Mouse (Mus musculus): ENCODE results near the gene Cyp1b1. TPM values are rescaled to one million over a fixed set of nuclear protein-coding genes. Genes with fewer than 3 reads are reported as not detected.

Cyp1b1 gene
- polyA plus RNA-seq (2015; fragmentation: Nextera tagmentation; extraction: Ambion mirVana): 6.8 and 9.1 TPM in 2 replicates

- 0 out of 2 replicates have a peak, but pooled peaks cover 4% of the 10 kb centered on the region for H3K9me3 ChIP-seq
- H3K9ac ChIP-seq: peak within 1 kb of the TSS; percentile 64
- 0 out of 2 replicates have a peak within 1 kb of the TSS, but pooled peaks have one; percentile 1 for H3K27ac ChIP-seq (replicated peaks)
- no peaks in the 10 kb centered on the region for H3K36me3 ChIP-seq
- peaks cover 79% of the 10 kb centered on the region for H3K27me3 ChIP-seq
- H3K4me2 ChIP-seq: peak within 1 kb of the TSS; percentile 85
- H3K4me3 ChIP-seq: peak within 1 kb of the TSS; percentile 46
- WGBS: 0% methylated on average over 31 of the region's 31 CpGs
- peaks cover 37% of the 10 kb centered on the region for H3K4me1 ChIP-seq (replicated peaks)
- ATAC-seq (ENCODE audit: low read depth): peak; percentile 49
These were observed at the start of gene Cyp1b1 for GRCm38 (mm10) chr17:79714931-79715637. Gene Cyp1b1 (minus strand): TSS chr17:79715061.

DNA sequence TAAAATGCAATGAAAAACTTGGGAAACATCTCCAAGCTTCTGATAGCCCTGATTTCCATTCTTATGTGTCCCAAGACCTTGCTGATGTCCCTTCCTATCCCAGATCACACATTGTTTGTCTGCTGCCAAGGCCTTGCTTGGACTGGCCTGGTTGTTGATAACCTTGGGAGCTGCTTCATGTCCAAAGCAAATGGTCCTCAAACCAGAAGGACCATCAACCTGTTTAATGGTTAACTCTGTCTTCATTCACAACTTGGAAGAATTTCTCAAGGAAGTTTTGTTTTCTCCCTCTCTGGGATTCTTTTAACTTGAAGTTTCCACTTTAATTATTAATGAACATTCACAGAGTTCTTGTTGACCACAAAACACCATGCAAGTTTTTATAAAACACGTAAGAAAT is 47.0 kb upstream of the Cyp1b1 start:
- Histone ChIP-seq H3K4me2 (no peak overlapping the region), H3K4me3 (no peak overlapping the region), H3K36me3 (no peaks in the 10 kb centered on the region), H3K9ac (no peak overlapping the region), H3K27ac (replicated peaks) (no peak overlapping the region), H3K4me1 (replicated peaks) (no peaks in the 10 kb centered on the region), H3K27me3 (no peaks in the 10 kb centered on the region), H3K9me3 (no peaks in the 10 kb centered on the region; the same call in 1 of the 2 replicates)
- ATAC-seq (ENCODE audit: low read depth): no peak
- WGBS: 88% methylated on average over 1 of the region's 1 CpGs

GRCm38 (mm10) chr17:79753831-79754230 is 39.0 kb upstream of the Cyp1b1 start:
- no peak overlapping the region for H3K4me2 ChIP-seq
- no peaks in the 10 kb centered on the region for H3K27me3 ChIP-seq
- H3K9ac ChIP-seq: no peak overlapping the region
- peaks cover 10% of the 10 kb centered on the region; the same call in 1 of the 2 replicates for H3K4me1 ChIP-seq (replicated peaks)
- H3K9me3 ChIP-seq: 0 out of 2 replicates have a peak, but pooled peaks cover under 1% of the 10 kb centered on the region
- no peaks in the 10 kb centered on the region for H3K36me3 ChIP-seq
- H3K4me3 ChIP-seq: no peak overlapping the region
- H3K27ac ChIP-seq (replicated peaks): no peak overlapping the region
- no peak for ATAC-seq (ENCODE audit: low read depth)
- WGBS: 95% methylated on average over 12 of the region's 12 CpGs

GRCm38 (mm10) chr17:79752836-79753235 is 38.0 kb upstream of the Cyp1b1 start:
- H3K4me1 ChIP-seq (replicated peaks): peaks cover 10% of the 10 kb centered on the region; the same call in 1 of the 2 replicates
- H3K27ac ChIP-seq (replicated peaks): no peak overlapping the region
- no peak overlapping the region for H3K4me3 ChIP-seq
- H3K4me2 ChIP-seq: no peak overlapping the region
- H3K27me3 ChIP-seq: no peaks in the 10 kb centered on the region
- no peak for ATAC-seq (ENCODE audit: low read depth)
- 0 out of 2 replicates have a peak, but pooled peaks cover 4% of the 10 kb centered on the region for H3K9me3 ChIP-seq
- no peak overlapping the region for H3K9ac ChIP-seq
- no peaks in the 10 kb centered on the region for H3K36me3 ChIP-seq

DNA sequence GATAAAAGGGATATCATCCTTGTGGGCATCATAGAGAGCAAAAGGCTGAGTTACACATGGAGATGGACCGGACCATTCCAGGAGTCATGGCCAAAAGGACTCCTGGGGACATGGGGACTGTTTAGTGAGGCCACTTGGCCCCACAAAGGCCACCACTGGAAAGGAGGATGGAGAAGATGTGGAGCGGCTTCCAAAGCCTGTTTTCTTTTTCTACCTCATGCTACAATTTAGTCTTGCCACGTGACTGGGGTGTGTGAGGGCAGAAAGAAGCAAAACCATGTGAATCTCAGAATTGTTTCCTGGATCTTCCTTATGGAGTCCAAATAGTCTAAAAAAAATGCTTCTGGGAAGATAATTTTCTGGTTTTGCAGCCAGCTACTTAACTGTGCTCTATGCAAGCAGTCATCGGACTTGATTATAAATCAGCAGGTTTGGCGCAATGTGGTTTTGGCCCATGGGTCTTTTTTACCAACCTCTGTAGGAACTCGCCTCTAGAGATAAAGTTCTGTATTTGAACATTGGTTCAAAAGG is 36.9 kb upstream of the Cyp1b1 start:
- H3K4me2 ChIP-seq: no peak overlapping the region
- no peaks in the 10 kb centered on the region for H3K27me3 ChIP-seq
- H3K27ac ChIP-seq (replicated peaks): no peak overlapping the region
- H3K9ac ChIP-seq: no peak overlapping the region
- no peak overlapping the region for H3K4me3 ChIP-seq
- no peak for ATAC-seq (ENCODE audit: low read depth)
- H3K9me3 ChIP-seq: 0 out of 2 replicates have a peak, but pooled peaks cover 4% of the 10 kb centered on the region
- H3K36me3 ChIP-seq: no peaks in the 10 kb centered on the region
- WGBS: 87% methylated on average over 6 of the region's 6 CpGs
- peaks cover 12% of the 10 kb centered on the region; the same call in 1 of the 2 replicates for H3K4me1 ChIP-seq (replicated peaks)

DNA sequence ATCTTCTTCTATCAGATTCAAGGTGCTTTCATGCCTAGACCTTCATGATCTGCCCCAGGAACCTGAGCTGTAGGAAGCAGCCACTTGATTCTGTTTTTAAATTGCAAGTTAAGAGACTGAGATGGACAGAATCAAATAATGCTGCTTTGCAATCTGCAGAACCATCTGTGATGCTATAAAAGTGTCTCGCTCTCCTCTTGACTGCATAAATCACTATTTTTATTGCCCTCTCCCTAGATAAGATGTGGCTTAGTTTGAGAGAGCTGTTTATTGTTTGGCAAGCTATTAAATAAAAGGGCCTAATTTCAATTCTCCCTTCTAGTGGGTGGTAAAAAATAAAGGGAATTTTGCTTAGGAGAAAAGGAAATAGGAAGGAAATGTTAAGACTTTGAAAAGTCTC is 34.8 kb upstream of the Cyp1b1 start:
- peaks cover 24% of the 10 kb centered on the region for H3K4me1 ChIP-seq (replicated peaks)
- H3K9ac ChIP-seq: no peak overlapping the region
- no peaks in the 10 kb centered on the region for H3K36me3 ChIP-seq
- ATAC-seq (ENCODE audit: low read depth): peak; percentile 85
- H3K4me3 ChIP-seq: no peak overlapping the region
- 53% methylated on average over 1 of the region's 1 CpGs for WGBS
- 0 out of 2 replicates have a peak, but pooled peaks cover 4% of the 10 kb centered on the region for H3K9me3 ChIP-seq
- no peaks in the 10 kb centered on the region for H3K27me3 ChIP-seq
- H3K4me2 ChIP-seq: no peak overlapping the region
- H3K27ac ChIP-seq (replicated peaks): peak overlapping the region; percentile 71

GRCm38 (mm10) chr17:79746954-79747353 is 32.1 kb upstream of the Cyp1b1 start:
- 64% methylated on average over 11 of the region's 11 CpGs for WGBS
- H3K4me3 ChIP-seq: no peak overlapping the region
- no peak overlapping the region for H3K4me2 ChIP-seq
- no peaks in the 10 kb centered on the region for H3K36me3 ChIP-seq
- no peaks in the 10 kb centered on the region for H3K27me3 ChIP-seq
- no peak overlapping the region for H3K9ac ChIP-seq
- H3K27ac ChIP-seq (replicated peaks): no peak overlapping the region
- ATAC-seq (ENCODE audit: low read depth): no peak
- peaks cover 24% of the 10 kb centered on the region for H3K4me1 ChIP-seq (replicated peaks)
- 0 out of 2 replicates have a peak, but pooled peaks cover 4% of the 10 kb centered on the region for H3K9me3 ChIP-seq

DNA sequence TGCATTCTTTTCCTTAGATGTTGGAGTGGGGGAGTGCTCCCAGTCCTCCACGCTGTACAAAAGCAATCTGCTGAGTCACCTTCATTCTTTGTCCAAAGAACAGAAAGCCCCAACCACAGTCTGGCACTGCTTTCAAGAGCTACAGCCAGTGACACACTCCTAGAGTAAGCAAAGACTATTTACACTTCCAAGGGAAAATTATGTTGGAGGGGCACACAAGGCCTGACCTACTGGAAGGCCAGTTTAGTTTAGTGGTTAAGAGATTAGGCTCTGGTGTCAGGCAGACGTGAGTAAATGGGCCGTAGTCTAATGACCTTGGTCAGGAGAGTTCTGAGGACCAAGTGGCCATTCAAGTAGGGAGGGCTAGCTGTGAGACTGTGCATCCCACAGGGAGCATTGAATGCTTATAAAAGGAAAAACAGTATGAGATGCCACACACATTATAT is 31.3 kb upstream of the Cyp1b1 start:
- ATAC-seq (ENCODE audit: low read depth): no peak
- Histone ChIP-seq H3K9me3 (0 out of 2 replicates have a peak, but pooled peaks cover 4% of the 10 kb centered on the region), H3K4me3 (no peak overlapping the region), H3K27me3 (no peaks in the 10 kb centered on the region), H3K4me2 (no peak overlapping the region), H3K9ac (no peak overlapping the region), H3K36me3 (no peaks in the 10 kb centered on the region), H3K27ac (replicated peaks) (no peak overlapping the region), H3K4me1 (replicated peaks) (peaks cover 24% of the 10 kb centered on the region)
- 3% methylated on average over 3 of the region's 3 CpGs for WGBS

DNA sequence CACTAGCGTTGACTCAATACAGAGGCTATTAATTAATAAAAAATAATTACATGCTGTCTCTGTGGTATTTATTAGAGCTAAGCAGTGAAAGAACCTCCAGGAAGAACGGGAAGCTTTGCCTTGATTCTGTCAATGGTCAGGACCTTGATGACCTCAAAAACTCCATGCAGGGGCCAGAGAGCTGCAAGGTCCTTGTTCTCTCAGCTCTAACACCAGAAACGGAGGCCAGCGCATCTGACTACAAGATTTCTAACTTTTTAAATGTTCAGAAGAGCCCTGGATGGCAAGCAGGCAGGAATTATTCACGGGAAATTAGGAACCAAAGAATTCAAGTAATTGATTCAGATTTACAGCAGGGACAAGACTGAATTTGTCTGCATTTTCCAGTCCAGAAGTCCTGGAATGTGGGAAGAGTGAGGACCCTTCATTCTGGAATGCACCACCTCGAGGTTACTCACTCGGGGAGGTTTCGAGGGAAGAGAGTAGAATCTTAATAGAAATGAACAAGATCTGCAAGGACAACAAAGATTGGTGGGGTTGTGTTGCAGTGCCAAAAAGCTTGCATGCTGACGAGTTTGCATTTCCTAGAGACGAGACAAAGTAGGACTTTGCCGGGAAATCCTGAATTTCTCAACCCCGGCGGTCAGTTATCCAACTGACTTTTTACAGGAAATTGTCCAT is 30.3 kb upstream of the Cyp1b1 start:
- H3K4me2 ChIP-seq: no peak overlapping the region
- peaks cover 22% of the 10 kb centered on the region for H3K4me1 ChIP-seq (replicated peaks)
- no peaks in the 10 kb centered on the region for H3K36me3 ChIP-seq
- H3K27ac ChIP-seq (replicated peaks): no peak overlapping the region
- WGBS: 29% methylated on average over 13 of the region's 13 CpGs
- ATAC-seq (ENCODE audit: low read depth): no peak
- H3K4me3 ChIP-seq: no peak overlapping the region
- 0 out of 2 replicates have a peak, but pooled peaks cover 4% of the 10 kb centered on the region for H3K9me3 ChIP-seq
- H3K9ac ChIP-seq: no peak overlapping the region
- no peaks in the 10 kb centered on the region for H3K27me3 ChIP-seq

DNA sequence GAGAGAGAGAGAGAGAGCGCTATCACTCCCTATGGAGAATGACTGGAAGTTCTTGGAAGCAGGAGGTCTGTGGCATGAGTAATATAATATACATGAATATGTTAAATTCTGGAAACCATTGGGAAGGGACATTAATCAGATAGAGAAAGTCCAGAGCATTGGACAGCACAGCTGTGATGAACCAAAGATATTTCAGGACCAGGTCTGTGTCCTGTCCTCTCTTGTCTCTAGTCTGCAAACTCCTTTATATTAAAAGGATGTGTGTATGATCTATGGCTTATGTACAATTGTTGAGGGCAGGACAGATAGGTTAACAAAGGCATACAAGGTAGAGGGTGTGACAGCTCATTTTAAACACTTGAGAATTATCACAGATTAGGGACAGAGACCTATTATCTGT is 28.6 kb upstream of the Cyp1b1 start:
- no peak for ATAC-seq (ENCODE audit: low read depth)
- 81% methylated on average over 1 of the region's 1 CpGs for WGBS
- peaks cover 18% of the 10 kb centered on the region for H3K4me1 ChIP-seq (replicated peaks)
- 0 out of 2 replicates have a peak, but pooled peaks cover under 1% of the 10 kb centered on the region for H3K9me3 ChIP-seq
- H3K4me3 ChIP-seq: no peak overlapping the region
- no peaks in the 10 kb centered on the region for H3K36me3 ChIP-seq
- H3K27me3 ChIP-seq: no peaks in the 10 kb centered on the region
- H3K4me2 ChIP-seq: no peak overlapping the region
- no peak overlapping the region for H3K27ac ChIP-seq (replicated peaks)
- H3K9ac ChIP-seq: no peak overlapping the region

DNA sequence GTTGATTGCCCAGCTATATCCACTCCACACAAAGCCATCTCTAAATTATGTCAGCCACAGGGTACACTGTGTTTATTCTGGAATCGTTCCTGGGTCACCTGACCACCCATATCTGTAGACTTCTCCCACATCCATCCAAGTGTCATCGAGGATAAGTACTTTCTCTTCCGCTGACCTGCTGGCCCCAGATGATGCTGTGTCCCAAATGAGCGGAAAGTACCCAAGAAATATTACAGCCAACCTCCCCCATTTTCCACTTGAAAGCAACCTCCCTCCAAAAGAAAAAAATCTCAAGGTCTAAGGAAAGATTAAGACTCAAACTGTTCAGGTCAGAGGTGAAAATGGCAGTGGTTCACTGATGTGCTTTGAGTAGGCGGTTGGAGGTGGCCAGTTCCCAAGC is 27.8 kb upstream of the Cyp1b1 start:
- no peaks in the 10 kb centered on the region for H3K27me3 ChIP-seq
- no peaks in the 10 kb centered on the region for H3K9me3 ChIP-seq
- WGBS: 72% methylated on average over 5 of the region's 5 CpGs
- H3K27ac ChIP-seq (replicated peaks): no peak overlapping the region
- no peak overlapping the region for H3K4me2 ChIP-seq
- no peaks in the 10 kb centered on the region for H3K36me3 ChIP-seq
- no peak overlapping the region for H3K9ac ChIP-seq
- peaks cover 18% of the 10 kb centered on the region for H3K4me1 ChIP-seq (replicated peaks)
- ATAC-seq (ENCODE audit: low read depth): no peak
- H3K4me3 ChIP-seq: no peak overlapping the region

DNA sequence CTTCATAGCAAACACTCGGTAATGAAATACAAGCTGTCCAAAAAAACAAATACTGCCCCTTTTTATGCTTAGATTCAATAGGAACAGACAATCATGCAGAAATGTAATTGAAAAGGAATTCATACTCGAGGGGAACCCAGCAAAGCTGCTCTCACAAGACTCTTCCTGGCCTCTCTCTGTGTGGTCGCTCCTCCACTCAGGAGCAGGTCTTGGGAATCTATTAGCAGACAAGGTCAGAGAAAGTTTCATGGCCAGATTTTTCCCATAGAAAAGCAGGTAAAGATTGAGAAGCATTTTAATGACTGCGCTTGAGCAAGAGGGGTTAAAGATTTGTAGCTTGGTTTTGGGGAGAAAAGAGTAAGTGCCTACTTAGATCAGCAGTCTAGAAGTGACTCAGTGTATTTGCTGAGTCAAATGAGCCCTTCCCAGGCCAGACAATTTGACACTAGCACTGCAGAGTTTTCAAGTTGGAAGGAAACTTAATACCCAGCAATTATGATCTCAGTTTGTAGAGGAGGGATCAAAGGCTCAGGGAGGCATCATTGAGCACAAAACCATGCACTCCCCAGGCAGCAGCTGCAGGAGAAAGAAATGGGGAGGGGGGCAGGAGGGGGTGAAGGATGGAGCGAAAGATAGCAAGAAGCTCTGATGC is 24.1 kb upstream of the Cyp1b1 start:
- no peaks in the 10 kb centered on the region for H3K9me3 ChIP-seq
- H3K4me3 ChIP-seq: no peak overlapping the region
- WGBS: 66% methylated on average over 5 of the region's 5 CpGs
- no peaks in the 10 kb centered on the region for H3K4me1 ChIP-seq (replicated peaks)
- H3K36me3 ChIP-seq: no peaks in the 10 kb centered on the region
- H3K27ac ChIP-seq (replicated peaks): no peak overlapping the region
- ATAC-seq (ENCODE audit: low read depth): no peak
- no peak overlapping the region for H3K4me2 ChIP-seq
- no peak overlapping the region for H3K9ac ChIP-seq
- H3K27me3 ChIP-seq: no peaks in the 10 kb centered on the region

Measured in neural tube, embryonic 13.5 days (tissue).